Mouse (Mus musculus): ENCODE results near the gene Fdxr.

DNA sequence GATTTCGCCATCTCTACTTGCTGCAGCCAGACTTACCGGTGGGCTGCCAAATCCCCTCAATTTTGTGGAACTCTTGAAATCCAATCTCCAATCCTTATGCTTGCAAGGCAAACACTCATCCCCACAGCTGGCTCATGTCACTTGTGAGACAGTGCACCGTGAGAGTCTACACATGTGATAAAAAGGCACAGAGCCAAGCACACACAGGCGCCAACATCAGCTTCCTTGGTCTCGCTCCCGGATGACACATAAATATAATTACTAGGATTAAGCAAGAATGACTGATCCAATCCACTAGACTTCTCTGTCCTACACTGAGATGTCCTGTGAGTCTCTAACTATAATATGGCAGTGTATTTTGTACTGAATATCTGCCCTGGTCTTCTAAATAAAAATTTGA is 14.1 kb upstream of the Fdxr start:
- TF ChIP-seq EP300 (IDR thresholded peaks at IDR 0.05; ENCODE audit: low read depth) (no peak), CTCF (IDR thresholded peaks at IDR 0.05; ENCODE audit: low read depth) (no peak)
